Mouse (Mus musculus): ENCODE measurements around the gene Gpr62. TPM values are rescaled to one million over a fixed set of nuclear protein-coding genes. Genes with fewer than 3 reads are reported as not detected.

Gpr62 gene
- polyA plus RNA-seq, 1 experiment from 2014 or later = not detected

DNA sequence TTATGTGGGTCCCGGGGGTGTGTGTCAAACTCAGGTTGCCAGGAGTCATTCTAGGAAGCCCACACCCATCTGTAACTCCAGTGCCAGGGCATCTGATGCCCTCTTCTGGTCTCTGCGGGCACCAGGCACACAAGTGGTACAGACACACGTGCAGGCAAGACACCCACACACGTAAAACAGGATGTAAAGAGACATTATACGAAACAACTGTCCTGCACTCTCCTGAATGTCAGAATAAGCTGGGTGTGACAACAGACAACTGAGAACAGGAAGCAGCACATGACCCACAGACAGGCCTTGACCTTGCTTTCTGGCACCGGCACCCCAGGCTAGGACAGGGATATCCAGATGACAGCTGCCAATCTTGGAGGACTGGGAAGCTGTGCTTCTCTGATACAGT lies 3.6 kb upstream of the Gpr62 start:
- no peaks in the 10 kb centered on the region; the same call in 1 of the 2 replicates for H3K79me2 ChIP-seq (ENCODE audit: inconsistent target)
- no peak overlapping the region for H3K4me3 ChIP-seq (ENCODE audit: inconsistent target)
- H3K36me3 ChIP-seq (ENCODE audit: inconsistent target) = peaks cover 8% of the 10 kb centered on the region; the same call in 1 of the 2 replicates
- WGBS (ENCODE audit: missing documents) = 45% methylated on average over 6 of the region's 6 CpGs
- no peak overlapping the region for H3K27ac ChIP-seq

DNA sequence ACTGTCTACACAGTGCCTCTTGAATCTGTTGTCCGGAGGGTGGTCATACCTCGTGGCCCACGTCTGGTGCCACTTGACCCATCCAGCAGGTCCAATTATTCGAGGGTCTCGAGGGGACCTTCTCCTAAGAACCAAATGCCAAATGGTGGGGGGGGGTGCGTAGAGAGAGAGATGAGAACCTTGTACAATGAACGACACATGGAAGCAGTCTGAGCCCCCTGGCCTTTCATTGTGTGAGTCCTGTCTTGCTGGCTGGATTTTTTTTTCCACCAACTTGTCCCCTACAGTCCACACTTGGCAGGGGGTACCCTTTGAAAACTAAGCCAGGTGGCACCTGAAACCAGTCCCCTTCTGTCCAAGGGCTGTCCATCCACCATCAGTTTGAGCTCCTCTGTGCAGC lies 2.0 kb upstream of the Gpr62 start:
- H3K79me2 ChIP-seq (ENCODE audit: inconsistent target) = no peaks in the 10 kb centered on the region
- H3K27ac ChIP-seq = no peak overlapping the region
- H3K4me3 ChIP-seq (ENCODE audit: inconsistent target) = no peak overlapping the region
- 93% methylated on average over 7 of the region's 7 CpGs for WGBS (ENCODE audit: missing documents)
- no peaks in the 10 kb centered on the region for H3K36me3 ChIP-seq (ENCODE audit: inconsistent target)

DNA sequence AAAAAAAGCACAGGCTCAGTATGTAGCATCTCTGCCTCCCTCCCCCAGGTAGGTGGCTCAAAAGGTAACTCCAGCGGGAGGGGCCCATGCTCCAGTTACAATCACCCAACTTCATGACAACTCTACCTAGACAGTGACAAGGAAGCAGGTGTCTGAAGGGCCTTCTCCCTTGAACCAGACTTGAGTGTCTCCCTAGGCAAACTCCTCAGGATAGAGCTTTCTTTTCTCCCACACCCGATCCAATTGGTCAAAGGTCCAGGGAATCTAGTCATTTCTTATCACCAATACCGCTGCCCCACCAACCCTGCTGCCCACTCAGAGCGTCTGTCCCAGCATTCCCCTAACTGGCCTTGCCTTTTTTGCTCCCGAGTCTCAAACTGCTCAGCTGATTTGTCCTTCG lies 983 bp upstream of the Gpr62 start:
- Histone ChIP-seq H3K36me3 (ENCODE audit: inconsistent target) (no peaks in the 10 kb centered on the region), H3K27ac (no peak overlapping the region), H3K4me3 (ENCODE audit: inconsistent target) (no peak overlapping the region), H3K79me2 (ENCODE audit: inconsistent target) (no peaks in the 10 kb centered on the region)
- WGBS (ENCODE audit: missing documents) = 86% methylated on average over 6 of the region's 6 CpGs

DNA sequence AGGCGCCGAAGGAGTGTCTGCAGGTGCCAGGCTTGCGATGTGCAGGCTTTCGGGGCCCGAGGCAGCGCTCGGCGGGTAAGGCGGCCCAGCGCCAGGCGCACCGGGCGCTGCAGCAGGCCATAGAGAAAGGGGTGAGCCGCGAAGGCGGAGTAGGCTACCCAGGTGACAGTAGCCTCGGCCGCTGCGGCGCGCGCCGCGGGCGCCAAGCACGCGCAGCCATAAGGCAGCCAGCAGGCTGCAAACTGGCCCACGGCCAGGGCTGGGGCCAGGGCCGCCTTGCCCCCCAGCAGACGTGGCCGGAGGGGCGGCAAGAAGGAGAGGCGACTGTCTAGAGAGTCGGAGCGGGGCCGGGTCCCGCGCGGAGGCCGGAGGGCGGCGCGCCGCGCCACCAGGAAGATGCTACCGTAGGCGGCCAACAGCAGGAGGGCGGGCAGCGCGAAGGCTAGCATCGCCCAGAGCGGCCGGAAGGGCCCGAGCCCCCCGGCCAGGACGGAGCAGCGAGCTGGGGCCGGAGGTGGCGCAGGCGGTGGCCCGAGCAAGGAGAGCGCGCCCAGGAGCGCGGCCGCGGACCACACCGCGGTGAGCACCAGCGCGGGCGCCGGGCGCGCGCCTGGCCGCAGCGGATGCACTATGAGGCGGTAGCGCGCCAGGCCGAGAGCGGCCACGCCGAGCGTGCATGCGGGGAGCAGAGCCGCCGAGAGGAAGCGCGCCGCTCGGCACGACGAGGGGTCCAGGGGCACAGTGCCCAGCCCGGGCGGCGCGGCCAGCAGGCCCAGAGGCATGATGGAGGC lies 792 bp downstream of the Gpr62 start:
- no peak overlapping the region for H3K4me3 ChIP-seq (ENCODE audit: inconsistent target)
- H3K27ac ChIP-seq = no peak overlapping the region
- 4% methylated on average over 75 of the region's 99 CpGs for WGBS (ENCODE audit: missing documents)
- no peaks in the 10 kb centered on the region for H3K36me3 ChIP-seq (ENCODE audit: inconsistent target)
- no peaks in the 10 kb centered on the region for H3K79me2 ChIP-seq (ENCODE audit: inconsistent target)

DNA sequence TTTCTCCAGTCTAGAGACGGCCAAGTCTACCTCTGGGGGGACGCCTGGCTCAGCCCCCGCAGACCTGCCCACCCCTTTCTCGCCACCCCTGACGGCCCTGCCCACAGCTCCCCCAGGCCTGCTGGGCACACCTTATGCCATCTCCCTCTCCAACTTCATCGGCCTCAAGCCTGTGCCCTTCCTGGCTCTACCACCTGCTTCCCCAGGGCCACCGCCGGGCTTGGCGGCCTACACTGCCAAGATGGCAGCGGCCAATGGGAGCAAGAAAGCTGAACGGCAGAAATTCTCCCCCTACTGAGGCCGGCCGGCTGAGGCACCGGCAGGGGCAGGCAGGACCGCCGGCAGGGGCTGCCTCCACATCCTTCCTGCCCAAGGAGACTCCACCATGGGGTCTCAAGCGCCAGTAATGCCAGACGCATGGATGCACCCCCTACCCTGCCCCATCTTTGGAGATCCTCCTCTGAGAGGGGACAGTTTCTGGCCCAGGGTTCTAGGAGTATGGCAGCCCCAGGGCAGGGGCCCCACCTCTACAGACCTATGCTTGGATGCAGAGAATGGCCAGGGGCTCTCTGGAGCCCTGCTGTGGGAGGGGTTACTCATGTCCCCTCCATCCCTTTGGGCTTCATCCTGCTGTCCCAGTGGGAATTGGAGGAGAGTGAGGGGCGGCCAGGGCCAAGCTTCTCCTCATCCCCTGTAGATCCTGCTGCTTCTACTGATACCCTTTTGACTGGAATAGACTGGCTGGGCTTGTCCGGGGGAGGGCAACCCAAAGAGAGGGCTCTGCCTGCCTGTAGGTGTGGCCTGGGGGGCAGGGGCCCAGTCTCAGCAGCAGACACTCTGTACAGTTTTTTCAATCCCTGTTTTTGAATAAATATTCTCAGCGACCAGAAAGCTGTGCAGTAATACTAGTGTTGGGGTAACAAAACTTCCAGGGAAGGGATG lies 2.3 kb downstream of the Gpr62 start:
- WGBS (ENCODE audit: missing documents) = 94% methylated on average over 21 of the region's 21 CpGs
- Histone ChIP-seq H3K36me3 (ENCODE audit: inconsistent target) (no peaks in the 10 kb centered on the region), H3K27ac (no peak overlapping the region), H3K79me2 (ENCODE audit: inconsistent target) (no peaks in the 10 kb centered on the region), H3K4me3 (ENCODE audit: inconsistent target) (no peak overlapping the region)

DNA sequence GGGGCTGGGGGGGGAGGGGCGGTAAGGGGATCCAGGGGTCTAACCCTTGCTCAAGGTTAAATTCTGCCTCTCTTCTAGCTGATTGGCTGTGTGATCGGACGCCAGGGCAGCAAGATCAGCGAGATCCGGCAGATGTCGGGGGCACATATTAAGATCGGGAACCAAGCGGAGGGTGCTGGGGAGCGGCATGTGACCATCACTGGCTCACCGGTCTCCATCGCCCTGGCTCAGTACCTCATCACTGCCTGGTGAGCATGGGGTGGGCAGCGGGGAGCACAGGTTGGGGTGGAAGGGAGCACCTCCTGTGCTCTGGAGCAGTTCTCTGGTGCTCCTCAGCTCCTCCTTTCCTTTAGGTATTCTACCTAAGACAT lies 3.3 kb downstream of the Gpr62 start:
- WGBS (ENCODE audit: missing documents) = 96% methylated on average over 8 of the region's 12 CpGs
- Histone ChIP-seq H3K4me3 (ENCODE audit: inconsistent target) (no peak overlapping the region), H3K79me2 (ENCODE audit: inconsistent target) (no peaks in the 10 kb centered on the region), H3K36me3 (ENCODE audit: inconsistent target) (no peaks in the 10 kb centered on the region), H3K27ac (no peak overlapping the region)

DNA sequence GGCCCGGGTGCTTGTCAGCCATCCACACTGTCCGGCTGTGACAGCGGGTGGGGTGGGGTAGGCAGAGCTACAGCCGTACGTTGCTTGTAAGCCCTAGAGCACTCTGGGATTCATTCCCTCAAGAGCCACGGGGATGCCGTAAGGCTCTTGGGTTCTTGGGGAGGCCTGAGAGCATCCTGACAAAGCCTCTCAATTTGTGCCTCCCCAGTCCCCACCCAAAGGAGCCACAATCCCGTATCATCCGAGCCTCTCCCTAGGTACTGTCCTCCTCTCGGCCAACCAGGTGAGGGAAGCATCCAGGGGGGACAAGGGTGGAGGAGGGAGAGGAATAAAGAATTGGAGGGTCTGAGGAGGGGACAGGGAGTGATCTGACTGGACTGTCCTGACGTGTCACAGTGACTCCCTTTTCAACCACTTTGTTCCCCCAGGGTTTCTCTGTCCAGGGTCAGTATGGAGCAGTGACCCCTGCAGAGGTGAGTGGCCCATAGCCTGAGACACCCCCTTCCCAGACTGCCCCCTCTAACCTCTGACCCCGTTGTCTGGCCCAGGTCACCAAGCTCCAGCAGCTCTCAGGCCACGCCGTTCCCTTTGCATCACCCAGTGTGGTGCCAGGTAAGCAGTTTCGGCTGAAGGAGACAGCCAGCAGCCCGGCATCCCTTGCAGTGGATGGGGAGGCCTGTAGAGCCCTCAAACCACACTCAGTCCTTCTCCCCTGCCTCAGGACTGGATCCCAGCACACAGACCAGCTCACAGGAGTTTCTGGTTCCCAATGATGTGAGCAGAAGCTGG lies 3.9 kb downstream of the Gpr62 start:
- H3K79me2 ChIP-seq (ENCODE audit: inconsistent target) = no peaks in the 10 kb centered on the region
- 91% methylated on average over 15 of the region's 16 CpGs for WGBS (ENCODE audit: missing documents)
- H3K36me3 ChIP-seq (ENCODE audit: inconsistent target) = no peaks in the 10 kb centered on the region
- H3K27ac ChIP-seq = no peak overlapping the region
- H3K4me3 ChIP-seq (ENCODE audit: inconsistent target) = no peak overlapping the region

DNA sequence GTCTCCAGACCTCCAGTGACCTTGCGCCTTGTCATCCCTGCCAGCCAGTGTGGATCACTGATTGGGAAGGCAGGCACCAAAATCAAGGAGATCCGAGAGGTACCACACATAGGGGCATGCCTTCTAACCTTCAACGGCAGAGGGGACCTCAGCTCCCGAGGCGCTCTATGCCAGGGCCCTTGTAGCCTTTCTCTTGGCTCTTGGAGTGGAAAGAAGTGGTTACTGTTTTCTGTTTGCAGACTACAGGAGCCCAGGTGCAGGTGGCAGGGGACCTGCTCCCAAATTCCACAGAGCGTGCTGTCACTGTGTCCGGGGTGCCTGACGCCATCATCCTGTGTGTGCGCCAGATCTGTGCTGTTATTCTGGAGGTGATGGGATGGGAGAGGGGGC lies 4.7 kb downstream of the Gpr62 start:
- Histone ChIP-seq H3K36me3 (ENCODE audit: inconsistent target) (no peaks in the 10 kb centered on the region), H3K27ac (no peak overlapping the region), H3K4me3 (ENCODE audit: inconsistent target) (no peak overlapping the region), H3K79me2 (ENCODE audit: inconsistent target) (no peaks in the 10 kb centered on the region)
- WGBS (ENCODE audit: missing documents) = 95% methylated on average over 9 of the region's 9 CpGs

DNA sequence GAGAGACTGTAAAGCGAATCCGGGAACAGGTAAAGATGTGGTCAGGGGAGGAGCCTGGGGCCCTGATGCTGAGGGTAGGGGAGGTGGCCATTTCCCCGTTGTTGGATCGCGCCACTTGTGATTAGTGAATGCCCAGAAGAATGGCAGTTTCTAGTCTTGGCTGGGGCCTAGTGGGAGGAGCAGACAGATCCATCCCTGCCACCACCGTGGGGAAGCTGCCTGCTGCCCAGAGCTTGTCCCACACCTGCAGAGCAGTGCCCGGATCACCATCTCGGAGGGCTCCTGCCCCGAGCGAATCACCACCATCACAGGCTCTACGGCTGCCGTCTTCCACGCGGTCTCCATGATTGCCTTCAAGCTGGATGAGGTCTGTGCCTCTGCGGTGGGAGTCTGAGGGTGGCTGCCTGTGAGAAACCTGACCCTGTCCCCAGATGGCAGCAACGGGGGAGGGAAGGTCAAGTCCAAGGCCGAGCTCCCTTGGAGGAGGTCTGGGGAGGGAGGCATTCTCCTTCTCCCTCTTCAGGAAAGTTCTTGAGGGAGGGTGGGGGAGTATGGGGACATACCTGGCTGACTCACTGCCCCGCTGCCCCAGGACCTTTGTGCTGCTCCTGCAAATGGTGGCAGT lies 5.2 kb downstream of the Gpr62 start:
- no peak overlapping the region for H3K27ac ChIP-seq
- 92% methylated on average over 16 of the region's 18 CpGs for WGBS (ENCODE audit: missing documents)
- H3K79me2 ChIP-seq (ENCODE audit: inconsistent target) = no peaks in the 10 kb centered on the region
- no peak overlapping the region for H3K4me3 ChIP-seq (ENCODE audit: inconsistent target)
- H3K36me3 ChIP-seq (ENCODE audit: inconsistent target) = no peaks in the 10 kb centered on the region

DNA sequence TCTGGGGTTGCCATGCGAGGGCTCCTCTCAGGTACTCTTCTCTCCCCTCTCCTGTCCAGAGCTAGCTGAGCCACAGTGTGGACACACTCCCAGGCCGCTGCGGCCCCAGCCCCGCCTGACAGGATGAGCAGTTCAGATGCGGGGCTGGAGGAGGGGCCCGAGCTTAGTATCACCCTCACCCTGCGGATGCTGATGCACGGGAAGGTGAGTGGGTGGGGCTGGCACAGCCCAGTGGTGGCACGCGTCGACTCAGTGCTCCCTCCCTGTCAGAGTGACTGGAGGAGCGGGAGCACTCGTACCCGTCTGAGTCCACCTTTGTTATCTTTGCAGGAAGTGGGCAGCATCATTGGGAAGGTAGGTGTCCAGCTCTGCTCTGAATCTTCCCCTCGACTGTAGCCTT lies 5.8 kb downstream of the Gpr62 start:
- WGBS (ENCODE audit: missing documents) = 92% methylated on average over 13 of the region's 15 CpGs
- no peaks in the 10 kb centered on the region for H3K36me3 ChIP-seq (ENCODE audit: inconsistent target)
- H3K4me3 ChIP-seq (ENCODE audit: inconsistent target) = no peak overlapping the region
- no peak overlapping the region for H3K27ac ChIP-seq
- H3K79me2 ChIP-seq (ENCODE audit: inconsistent target) = no peaks in the 10 kb centered on the region

DNA sequence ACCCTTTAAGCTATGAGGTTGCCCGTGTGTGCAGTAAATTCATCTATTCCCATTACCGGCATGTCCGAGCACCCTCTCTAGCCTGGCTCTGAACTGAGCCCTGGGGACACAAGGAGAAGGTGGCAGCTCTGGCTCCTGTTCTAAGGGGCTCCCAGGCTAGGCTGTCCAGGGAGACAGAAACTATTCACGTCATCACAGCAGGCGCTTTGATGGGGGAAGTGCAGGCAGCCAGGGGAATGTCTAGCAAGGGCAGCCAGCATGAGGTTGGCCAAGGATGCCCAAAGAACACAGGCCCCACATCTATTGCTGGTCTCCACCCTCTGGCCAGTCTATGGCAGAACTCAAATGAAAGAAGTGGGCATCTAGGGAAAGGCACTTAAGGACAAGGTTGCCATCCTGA lies 7.8 kb downstream of the Gpr62 start:
- Histone ChIP-seq H3K36me3 (ENCODE audit: inconsistent target) (no peaks in the 10 kb centered on the region), H3K27ac (no peak overlapping the region), H3K4me3 (ENCODE audit: inconsistent target) (no peak overlapping the region), H3K79me2 (ENCODE audit: inconsistent target) (no peaks in the 10 kb centered on the region)
- 95% methylated on average over 5 of the region's 5 CpGs for WGBS (ENCODE audit: missing documents)

DNA sequence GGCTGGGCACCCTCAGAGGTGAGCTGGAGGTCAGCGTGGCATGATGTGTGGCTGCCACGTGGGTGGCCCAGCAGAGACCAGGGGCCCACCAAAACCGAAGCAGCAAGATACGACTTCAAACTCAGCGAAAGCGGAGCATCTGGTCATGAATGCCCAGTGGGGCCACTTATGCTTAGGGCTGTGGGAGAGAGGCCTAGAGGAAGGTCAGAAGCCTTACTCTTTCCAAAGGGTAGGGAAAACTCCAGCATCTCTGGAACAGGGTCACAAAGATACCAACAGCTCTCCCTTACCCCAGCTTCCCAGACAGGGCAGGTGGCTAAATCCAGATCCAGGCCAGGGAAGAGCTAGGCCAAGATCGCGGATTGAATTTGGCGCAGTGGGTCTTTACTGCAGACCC lies 8.6 kb downstream of the Gpr62 start:
- 92% methylated on average over 9 of the region's 9 CpGs for WGBS (ENCODE audit: missing documents)
- Histone ChIP-seq H3K36me3 (ENCODE audit: inconsistent target) (no peaks in the 10 kb centered on the region), H3K27ac (no peak overlapping the region), H3K4me3 (ENCODE audit: inconsistent target) (no peak overlapping the region), H3K79me2 (ENCODE audit: inconsistent target) (no peaks in the 10 kb centered on the region)

DNA sequence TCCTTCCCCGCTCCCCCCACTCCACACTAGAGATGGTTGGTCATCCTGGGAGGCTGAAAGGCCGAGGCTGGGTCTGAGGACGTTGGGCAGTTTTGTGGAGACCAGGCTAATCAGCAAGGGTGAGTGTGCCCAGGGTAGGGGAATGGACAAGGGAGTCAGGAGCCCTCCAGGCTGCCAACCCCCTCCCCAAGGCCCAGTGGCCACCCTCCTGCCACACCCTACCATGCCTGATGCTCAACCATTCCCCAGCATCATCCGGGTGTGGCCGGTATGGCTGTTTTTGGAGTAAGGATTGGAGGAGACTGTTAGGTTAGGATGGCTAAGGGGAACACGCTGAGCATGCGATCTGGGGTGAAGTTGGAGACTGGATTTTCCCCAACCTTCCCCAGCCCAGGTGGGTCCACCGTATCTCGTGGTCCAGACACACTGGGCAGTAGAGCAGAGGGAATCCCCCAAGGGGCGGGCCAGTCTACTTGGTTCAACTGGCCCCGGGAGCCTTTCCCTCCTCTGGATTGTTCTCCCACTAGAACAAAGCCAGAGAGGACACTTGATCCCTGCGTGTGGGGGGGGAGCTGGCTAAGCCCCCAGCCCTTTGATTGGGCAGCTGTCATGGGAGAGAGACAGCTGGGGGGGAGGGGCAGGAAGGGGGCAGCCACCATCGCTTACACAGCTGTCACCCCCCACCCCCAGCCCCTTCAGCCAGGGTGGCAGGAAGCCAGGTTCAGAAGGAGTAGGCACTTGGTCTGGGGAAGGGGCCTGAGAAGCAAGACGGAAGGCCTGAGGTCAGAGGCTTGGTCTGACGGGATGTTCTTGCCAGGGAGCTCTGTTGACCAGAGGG lies 9.2 kb downstream of the Gpr62 start:
- H3K36me3 ChIP-seq (ENCODE audit: inconsistent target) = no peaks in the 10 kb centered on the region
- no peak overlapping the region for H3K27ac ChIP-seq
- no peaks in the 10 kb centered on the region for H3K79me2 ChIP-seq (ENCODE audit: inconsistent target)
- 92% methylated on average over 15 of the region's 15 CpGs for WGBS (ENCODE audit: missing documents)
- no peak overlapping the region for H3K4me3 ChIP-seq (ENCODE audit: inconsistent target)

All from macrophage (primary cell).